Mouse (Mus musculus): ENCODE results near the gene 6030452D12Rik. TPM values are rescaled to one million over a fixed set of nuclear protein-coding genes. Genes with fewer than 3 reads are reported as not detected.

The 6030452D12Rik gene
- total RNA-seq, 2 experiments from 2014 or later = not detected

DNA sequence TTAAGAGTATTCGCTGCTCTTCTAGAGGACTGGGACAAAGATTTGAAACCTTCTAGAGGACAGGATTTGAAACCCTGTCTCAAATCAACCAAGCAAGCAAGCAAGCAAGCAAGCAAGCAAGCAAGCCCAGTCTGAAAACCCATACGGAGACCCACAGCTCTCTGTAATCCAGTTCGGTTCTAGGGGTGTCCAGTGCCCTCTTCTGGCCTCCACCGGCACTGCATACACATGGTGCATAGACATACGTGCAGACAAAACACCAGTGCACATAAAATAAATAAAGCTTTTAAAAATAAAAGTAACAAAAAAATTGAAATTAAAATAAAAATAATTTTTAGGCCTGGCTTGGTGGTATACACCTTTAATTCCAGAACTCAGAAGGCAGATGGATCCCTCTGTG lies 53.7 kb downstream of the 6030452D12Rik start:
- DNase-seq = no peak
- intact Hi-C loops (cut with DNase I) = no loop called here

DNA sequence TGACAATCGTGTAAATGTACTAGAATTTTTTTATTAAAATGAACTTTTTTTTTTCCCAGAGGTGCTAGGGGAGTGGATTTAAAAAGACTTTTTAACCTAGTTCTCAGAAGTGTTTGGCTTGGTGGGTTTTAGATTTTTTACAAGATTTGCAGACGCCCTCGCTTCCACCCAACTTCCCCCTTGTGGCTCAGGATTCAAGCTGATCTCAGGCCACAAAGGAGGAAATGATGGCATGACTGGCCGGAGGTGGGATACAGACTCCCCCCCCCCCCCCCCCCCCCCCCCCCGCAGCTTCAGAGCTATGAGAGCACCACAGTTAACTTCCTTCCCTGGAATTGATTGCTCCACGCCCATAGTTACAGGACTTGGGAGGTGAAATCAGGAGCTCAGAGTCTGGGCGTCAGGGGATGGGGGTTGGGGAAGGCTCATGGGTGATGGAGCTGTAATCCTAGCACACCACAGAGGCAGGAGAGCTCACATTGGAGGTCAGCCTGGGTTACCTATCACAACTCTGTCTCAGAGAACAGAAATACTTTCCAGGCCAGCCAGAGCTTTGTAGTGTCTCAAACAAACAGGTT lies 55.8 kb downstream of the 6030452D12Rik start:
- intact Hi-C loops (cut with DNase I) = no loop called here
- DNase-seq = no peak

Other genes starting within 250 kb of the 6030452D12Rik start
- under 1 TPM; 0.44 to 0.74 TPM for gene Smpd3, start 162.5 kb upstream of the 6030452D12Rik start, total RNA-seq (2021)
- 1 to 10 TPM in 1 of 2 experiments, under 1 TPM in 1; 0.91 to 1.6 TPM for gene Zfp90, start 85.2 kb upstream of the 6030452D12Rik start, total RNA-seq (2021)
- under 1 TPM in 1 of 2 experiments, not detected in 1; 0.10 TPM for gene Cdh3, start 10.4 kb downstream of the 6030452D12Rik start, total RNA-seq (2021)
- gene Gm10073, start 72.9 kb downstream of the 6030452D12Rik start, total RNA-seq (2021) = 10 to 100 TPM; 77.3 to 89.2 TPM
- gene Cdh1, start 102.8 kb downstream of the 6030452D12Rik start, total RNA-seq (2021) = under 1 TPM; 0.18 to 0.37 TPM
- 10 to 100 TPM; 10.2 to 11.5 TPM for gene Tango6, start 182.5 kb downstream of the 6030452D12Rik start, total RNA-seq (2021)